Mouse (Mus musculus) embryonic facial prominence, embryonic 15.5 days (tissue): Measurements from ENCODE around the gene Serpinf2. TPM values are rescaled to one million over a fixed set of nuclear protein-coding genes. Genes with fewer than 3 reads are reported as not detected.
"Not testable (repeated sequence)": the region's sequence is repeated elsewhere in the genome, so short reads cannot be mapped to it uniquely, and the experiment has no call there.

ENCODE experiments used
- ATAC-seq: fragments of 200-750 bp; cut with Nextera tagmentation; 2 replicates; pipeline ENCODE4 v1.8.0; 2017; ENCODE audit warnings: low read depth, moderate TSS enrichment; ENCODE audit not compliant: insufficient number of reproducible peaks, low FRiP score, low TSS enrichment
- H3K27ac ChIP-seq: fragments of 300-500 bp; sonication (generic); replicated peaks from 2 replicates; pipeline ENCODE4 v1.5.1; 2015; ENCODE audit warnings: mild to moderate bottlenecking, inconsistent platforms
- H3K27me3 ChIP-seq: fragments of 300-500 bp; sonication (generic); 2 replicates; pipeline ENCODE4 v1.6.1; 2015; ENCODE audit warnings: inconsistent platforms
- H3K36me3 ChIP-seq: fragments of 300-500 bp; sonication (generic); 2 replicates; pipeline ENCODE4 v1.6.1; 2015; ENCODE audit warnings: mild to moderate bottlenecking, inconsistent platforms
- H3K4me1 ChIP-seq: fragments of 300-500 bp; sonication (generic); 2 replicates; pipeline ENCODE4 v1.6.1; 2015; ENCODE audit warnings: inconsistent platforms
- H3K4me2 ChIP-seq: fragments of 300-500 bp; sonication (generic); replicated peaks from 2 replicates; pipeline ENCODE4 v1.6.1; 2015; ENCODE audit warnings: mild to moderate bottlenecking, inconsistent platforms
- H3K4me3 ChIP-seq: fragments of 300-500 bp; sonication (generic); replicated peaks from 2 replicates; pipeline ENCODE4 v1.5.1; 2015; ENCODE audit warnings: mild to moderate bottlenecking, inconsistent platforms
- H3K9ac ChIP-seq: fragments of 300-500 bp; sonication (generic); 2 replicates; pipeline ENCODE4 v1.6.1; 2015; ENCODE audit warnings: inconsistent platforms
- H3K9me3 ChIP-seq: fragments of 300-500 bp; sonication (generic); replicated peaks from 2 replicates; pipeline ENCODE4 v1.6.1; 2016; ENCODE audit warnings: inconsistent platforms
- WGBS: fragments of 180-500 bp; shearing (Covaris S2); methylation state at CpG from one replicate; pipeline ENCODE4 v1.1.7; 2015; 5-methylcytosine and 5-hydroxymethylcytosine counted together
- microRNA counts: library from miRNA; unstranded; fragments of <30 nt; microRNA quantifications from one replicate; lab custom pipeline; 2016
- microRNA-seq: library from miRNA; unstranded; fragments of <30 nt; microRNA quantifications from one replicate; pipeline ENCODE4, GENCODE M21; 2016; ENCODE audit warnings: borderline number of aligned reads
- polyA plus RNA-seq: library from polyadenylated mRNA; unstranded; fragments of >200 nt; fragmentation: Nextera tagmentation; extraction: Ambion mirVana; gene quantifications from 2 replicates; pipeline ENCODE4 v1.2.1, GENCODE M21; 2015

Serpinf2 gene
- polyA plus RNA-seq, 1 experiment from 2014 or later = 0.09 TPM

DNA sequence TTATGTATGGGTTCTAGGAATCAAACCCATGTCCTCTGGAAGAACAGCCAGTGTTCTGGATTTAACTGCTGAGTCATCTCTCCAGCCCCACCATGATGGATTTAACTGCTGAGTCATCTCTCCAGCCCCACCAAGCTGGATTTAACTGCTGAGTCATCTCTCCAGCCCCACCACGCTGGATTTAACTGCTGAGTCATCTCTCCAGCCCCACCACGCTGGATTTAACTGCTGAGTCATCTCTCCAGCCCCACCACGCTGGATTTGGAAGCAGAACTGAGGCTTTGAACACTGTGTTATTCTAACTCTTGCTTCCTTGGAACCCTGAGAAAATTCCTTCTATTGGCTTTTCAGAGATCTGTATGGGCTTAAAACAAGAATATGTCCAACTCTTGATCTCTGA lies 55.9 kb downstream of the Serpinf2 start:
- not testable (repeated sequence) for H3K4me1 ChIP-seq, H3K4me3 ChIP-seq

More for the DNA sequence above, 55.9 kb downstream of the Serpinf2 start:
- H3K27ac ChIP-seq, ATAC-seq, H3K9me3 ChIP-seq, H3K36me3 ChIP-seq, H3K27me3 ChIP-seq, H3K4me2 ChIP-seq, H3K9ac ChIP-seq: not testable (repeated sequence)
- WGBS = 43% methylated on average over 3 of the region's 3 CpGs

MicroRNAs encoded within 50 kb of the gene (microRNA counts, 519-probe panel; counts per million panel counts)
- 3,796 counts per million, percentile 89 among the panel's probes with 10 or more counts for microRNA mmu-miR-22 (lab: Ali Mortazavi, UCI)

Small RNAs within 50 kb of the gene (microRNA-seq; reads per million reads assigned to microRNA genes)
- 5,057 reads per million, percentile 90 among the genes with 10 or more reads in this experiment for gene Mir22

Other genes with a start within 250 kb of the Serpinf2 start
- gene Dph1, start 248.3 kb downstream of the Serpinf2 start, polyA plus RNA-seq = 20.5 and 21.0 TPM in 2 replicates
- gene Rtn4rl1, start 245.8 kb downstream of the Serpinf2 start, polyA plus RNA-seq = 6.4 and 7.3 TPM in 2 replicates
- 92.7 and 96.4 TPM in 2 replicates for gene Rpa1, start 91.3 kb downstream of the Serpinf2 start, polyA plus RNA-seq
- 13.2 and 13.8 TPM in 2 replicates for gene Smyd4, start 91.2 kb downstream of the Serpinf2 start, polyA plus RNA-seq
- gene Serpinf1, start 16.9 kb downstream of the Serpinf2 start, polyA plus RNA-seq = 393 and 406 TPM in 2 replicates
- 6.3 and 7.4 TPM in 2 replicates for gene Wdr81, start 15.1 kb upstream of the Serpinf2 start, polyA plus RNA-seq
- gene Tlcd2, start 22.1 kb upstream of the Serpinf2 start, polyA plus RNA-seq = 35.1 and 38.0 TPM in 2 replicates
- 51.7 and 52.5 TPM in 2 replicates for gene Prpf8, start 47.2 kb upstream of the Serpinf2 start, polyA plus RNA-seq
- gene Rilp, start 70.5 kb upstream of the Serpinf2 start, polyA plus RNA-seq = 0.73 and 1.0 TPM in 2 replicates
- 8.0 and 8.1 TPM in 2 replicates for gene Scarf1, start 73.9 kb upstream of the Serpinf2 start, polyA plus RNA-seq
- 5.5 and 5.7 TPM in 2 replicates for gene Slc43a2, start 92.1 kb upstream of the Serpinf2 start, polyA plus RNA-seq
- gene Pitpna, start 148.5 kb upstream of the Serpinf2 start, polyA plus RNA-seq = 73.0 and 79.3 TPM in 2 replicates
- gene Inpp5k, start 191.4 kb upstream of the Serpinf2 start, polyA plus RNA-seq = 25.7 and 31.9 TPM in 2 replicates
- gene Myo1c, start 210.9 kb upstream of the Serpinf2 start, polyA plus RNA-seq = 56.1 and 65.3 TPM in 2 replicates
- 105 and 112 TPM in 2 replicates for gene Crk, start 239.7 kb upstream of the Serpinf2 start, polyA plus RNA-seq